Mouse (Mus musculus): ENCODE data around the gene Actrt2.

Actrt2 gene

DNA sequence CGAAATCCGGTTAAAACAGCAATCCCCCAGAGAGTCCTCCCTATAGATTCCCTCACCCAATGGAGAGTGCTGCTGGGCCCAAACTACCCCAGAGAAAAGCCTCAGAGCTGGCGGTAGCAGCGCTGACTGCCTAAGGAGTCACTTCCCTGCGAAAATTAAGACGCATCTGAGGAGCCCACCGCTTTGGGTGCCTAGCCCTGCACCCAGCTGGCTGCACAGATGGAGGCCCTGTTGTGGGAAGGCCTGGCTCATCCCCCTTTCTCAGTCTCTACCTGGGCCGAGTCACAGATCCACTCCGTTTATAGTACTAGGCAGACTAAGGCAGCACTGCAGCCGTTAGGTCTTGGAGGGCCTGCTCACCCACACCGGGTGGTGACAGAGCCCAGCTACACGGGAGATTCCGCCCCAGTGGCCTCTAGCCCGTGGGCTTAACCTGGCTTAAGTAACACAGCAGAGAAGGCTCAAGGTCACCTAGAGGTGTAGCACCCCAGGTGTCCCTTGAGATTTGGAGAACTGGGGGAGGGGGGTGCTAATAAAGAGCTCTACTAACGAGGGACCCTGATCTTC lies 29.3 kb downstream of the Actrt2 start:
- peak; percentile 27 for DNase-seq (ENCODE audit: low read depth, low spot score)

DNA sequence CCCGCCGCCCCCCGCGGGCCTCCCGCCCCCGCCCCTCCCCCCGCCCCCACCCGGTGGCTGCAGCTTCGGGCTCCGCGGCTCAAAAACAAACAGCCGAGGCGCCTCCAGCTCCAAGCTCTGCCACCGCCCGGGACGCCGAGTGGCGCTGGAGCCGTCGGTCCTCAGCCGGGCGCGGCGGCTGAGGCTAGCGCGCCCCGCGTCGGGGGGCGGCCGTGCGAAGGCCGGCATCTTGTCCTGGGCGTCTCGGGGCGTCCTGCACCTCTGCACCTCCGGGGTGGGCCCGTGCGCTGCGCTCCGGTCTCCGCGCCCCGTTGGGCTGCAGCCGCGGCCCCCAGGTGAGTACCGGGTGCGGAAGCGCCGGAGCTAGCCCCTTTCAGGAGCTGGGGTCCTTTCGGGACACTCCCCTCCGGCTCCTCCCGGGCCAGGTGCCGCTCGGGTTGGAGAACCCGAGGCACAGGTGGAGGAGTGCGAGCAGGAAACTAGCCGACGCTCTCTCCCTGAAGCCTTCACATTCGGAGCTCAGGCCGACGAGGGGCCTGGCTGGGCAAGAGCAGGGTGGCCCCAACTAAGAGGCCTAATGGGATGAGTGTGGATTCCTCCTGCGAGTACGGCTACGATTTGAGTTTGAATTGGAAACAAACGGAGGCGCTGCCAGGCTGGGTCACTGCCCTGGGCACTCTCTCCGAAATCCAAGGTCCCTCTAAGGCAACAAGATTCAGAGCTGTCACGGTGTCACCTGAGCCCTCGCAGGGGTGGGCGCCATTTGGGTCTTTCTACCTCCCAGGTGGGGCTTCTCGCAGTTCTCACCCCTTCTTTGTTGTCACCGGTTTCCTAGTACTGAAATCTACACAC lies 30.0 kb downstream of the Actrt2 start:
- DNase-seq (ENCODE audit: low read depth, low spot score), result peak; percentile 39

DNA sequence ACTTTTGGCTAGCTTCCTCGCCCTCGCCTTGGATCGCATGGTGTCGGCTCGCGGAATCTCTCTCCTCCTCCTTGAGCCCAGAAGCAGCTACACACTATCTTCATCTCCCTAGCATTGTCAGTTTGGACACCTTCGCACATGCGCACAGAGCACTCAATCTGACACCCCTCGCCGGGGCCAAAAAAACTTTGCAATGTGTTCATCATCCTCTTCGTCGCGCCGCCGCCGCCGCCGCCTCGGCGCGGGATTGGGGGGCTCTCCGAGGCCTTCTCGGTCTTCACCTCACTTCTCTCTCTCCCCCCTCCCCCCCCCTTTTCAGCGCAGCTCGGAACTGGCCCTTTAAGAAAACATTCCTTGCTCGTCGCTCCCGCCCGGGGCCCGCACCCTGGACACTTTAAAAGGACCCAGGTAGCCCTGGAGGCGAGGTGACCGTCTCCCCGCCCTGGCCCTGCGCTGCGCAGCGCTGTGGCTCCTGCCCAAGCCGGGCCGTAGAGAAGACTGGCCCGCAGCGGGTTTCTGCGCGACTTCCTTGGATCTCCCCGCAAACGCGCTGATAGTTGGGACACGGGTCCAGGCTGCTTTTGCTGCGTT lies 30.9 kb downstream of the Actrt2 start, which contains the start of gene Prdm16:
Prdm16 (minus strand) TSS at position 153 of the 591 bp plus-strand sequence.
- DNase-seq (ENCODE audit: low read depth, low spot score), result peak; percentile 91

DNA sequence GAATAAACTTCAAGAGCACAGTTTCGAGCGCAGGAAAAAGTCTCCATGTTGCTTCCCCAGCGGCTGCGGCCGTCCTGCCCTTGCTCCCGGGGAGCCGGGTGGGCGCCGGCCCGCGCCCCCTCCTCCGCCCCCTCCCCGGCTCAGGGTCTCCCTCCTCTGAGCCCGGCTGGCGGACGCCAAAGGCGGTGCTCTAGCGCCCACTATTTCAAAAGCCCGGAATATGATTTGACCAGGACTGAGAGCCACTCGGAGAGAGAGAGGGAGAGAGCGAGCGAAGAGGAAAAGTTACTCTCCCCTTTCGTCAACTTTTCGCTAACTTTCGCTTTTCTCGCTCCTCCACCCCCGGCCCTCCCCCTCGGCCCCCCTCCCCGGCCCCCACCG lies 31.6 kb downstream of the Actrt2 start:
- DNase-seq (ENCODE audit: low read depth, low spot score), result peak; percentile 64

DNA sequence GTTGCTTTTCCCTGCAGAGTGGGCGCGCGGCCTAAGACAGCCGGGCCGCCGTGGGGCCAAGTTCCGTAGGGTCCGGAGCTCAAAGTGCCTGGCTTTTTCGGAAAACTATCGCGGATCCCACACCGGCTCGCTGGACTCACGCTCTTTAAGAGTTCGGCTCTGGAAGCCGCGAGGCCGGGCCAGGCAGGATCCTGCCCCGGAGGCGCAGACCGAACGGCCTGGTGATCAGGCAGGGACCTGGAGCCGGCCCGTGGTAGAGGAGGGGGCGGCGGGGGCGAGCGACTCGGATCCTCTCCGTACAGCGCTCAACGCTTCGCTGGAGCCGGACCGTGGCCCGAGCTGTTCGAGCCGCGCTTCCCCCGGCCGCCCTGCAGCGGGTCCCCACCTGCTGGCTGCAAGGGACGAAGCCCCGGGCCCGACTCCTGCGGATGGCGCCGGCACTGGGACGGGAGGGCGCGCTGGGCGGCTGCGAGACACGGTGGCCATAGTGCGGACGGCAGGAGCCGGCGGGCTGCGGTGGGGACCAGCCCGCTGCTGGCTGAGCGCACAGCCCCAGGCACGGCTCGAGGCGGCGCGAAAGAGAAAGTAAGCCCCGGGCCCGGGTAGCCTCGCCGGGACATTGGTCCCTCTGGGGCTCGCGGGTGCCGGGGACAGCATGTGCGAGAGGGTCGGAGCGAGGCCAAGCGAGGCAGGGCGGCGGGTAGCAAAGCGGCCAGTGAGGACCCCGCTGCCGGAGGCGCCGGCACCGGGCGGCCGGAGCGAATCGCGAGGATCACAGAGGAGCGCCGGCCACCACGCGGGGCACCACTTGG lies 32.2 kb downstream of the Actrt2 start:
- peak; percentile 45 for DNase-seq (ENCODE audit: low read depth, low spot score)

DNA sequence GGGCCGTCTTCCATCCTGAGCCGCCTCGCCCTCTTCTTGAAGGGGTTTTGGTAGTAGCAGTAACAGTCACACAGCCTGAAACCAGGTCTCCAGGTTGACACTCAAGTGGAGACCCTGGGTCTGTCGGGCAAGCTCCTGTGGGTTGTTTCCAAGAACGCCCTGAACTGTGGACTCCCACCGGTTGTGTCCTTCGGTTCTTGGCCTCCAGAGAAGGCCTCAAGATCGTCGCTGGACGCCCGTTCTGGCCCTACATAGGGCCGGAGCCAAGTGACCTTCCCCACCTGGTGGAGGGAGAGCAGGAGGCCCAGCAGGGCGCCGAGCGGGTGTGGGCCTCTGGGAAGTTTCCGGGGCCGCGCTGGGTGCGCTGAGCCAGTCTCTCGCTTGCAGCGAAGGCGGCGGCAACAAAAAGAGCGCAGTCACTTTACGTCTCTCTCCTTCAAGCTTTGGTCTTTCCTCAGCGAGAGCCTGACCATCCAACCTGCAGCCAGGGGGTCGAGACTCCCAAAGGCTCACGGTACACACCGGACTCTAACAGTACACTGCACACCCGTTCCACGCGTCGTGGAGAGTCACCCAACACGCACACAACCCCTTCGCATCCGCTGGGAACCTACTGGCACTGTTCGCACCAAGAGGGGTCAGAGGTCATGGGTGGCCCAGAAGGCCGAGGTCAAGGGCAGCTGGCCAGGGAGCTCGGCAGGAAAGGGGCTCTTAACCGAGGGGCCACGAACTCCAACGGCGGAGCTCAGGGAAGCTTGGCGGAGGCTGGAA lies 33.0 kb downstream of the Actrt2 start:
- DNase-seq (ENCODE audit: low read depth, low spot score), result peak; percentile 38

DNA sequence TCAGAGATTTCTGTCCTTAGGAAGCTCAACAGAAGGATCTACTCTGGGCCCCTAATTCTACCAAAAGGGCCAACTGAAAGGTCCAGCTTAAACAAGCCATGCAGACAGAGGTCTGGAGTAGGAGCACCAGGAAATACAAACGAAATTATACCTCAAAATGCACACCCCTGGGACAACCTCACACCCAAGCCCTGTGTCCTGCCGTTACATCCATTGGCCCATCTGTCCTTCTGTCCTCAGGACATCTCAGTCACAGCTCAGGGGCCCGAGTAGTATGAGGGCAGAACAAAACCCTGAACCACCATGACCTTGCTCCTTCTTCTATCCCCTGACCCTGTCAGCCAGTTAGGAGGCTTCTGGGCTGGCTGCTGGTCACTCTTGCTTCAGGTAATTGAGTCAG lies 33.7 kb downstream of the Actrt2 start:
- no peak for DNase-seq (ENCODE audit: low read depth, low spot score)

DNA sequence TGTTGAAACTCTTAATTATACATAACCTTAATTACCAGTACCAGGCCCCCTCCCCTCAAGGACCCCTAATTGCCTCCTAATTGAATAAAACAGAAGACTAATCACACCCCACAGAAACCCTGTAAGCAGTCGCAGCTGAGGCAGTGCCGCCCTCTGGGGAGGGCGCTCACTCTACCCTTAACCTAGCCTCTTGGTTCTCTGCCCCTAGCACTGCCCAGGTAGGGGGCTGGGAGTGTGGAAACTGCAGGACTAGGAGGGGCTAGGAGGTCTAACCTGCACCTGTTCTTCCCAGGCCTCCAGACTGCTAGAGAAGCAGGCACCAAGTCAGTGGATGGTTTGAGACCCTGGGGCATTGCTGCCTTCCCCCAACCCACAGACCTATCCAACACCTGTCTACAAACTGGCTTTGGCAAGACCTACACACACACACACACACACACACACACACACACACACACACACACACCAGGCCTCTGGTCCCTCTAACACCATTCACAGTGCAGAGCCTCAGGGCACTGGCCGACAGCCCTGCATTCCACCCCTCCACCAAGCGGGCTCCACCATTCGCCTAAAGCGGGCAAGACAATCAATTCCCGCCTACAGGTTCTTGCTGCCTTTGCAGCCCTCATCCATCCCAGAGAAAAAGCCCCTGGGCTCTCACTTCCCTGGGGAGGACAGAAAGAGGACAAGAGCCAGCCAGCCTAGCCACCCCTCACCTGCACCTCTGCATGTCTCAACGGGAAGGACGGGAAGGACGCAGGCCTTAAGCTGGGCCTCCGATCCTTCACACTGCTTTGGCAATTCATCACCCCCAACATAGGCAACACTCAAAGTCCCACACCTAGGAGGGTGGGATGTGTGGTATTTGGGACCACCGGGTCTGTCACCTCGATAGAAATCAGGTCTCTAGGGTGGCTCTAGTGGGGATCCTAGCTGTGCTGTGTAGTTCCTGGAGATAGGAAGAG lies 34.6 kb downstream of the Actrt2 start:
- no peak for DNase-seq (ENCODE audit: low read depth, low spot score)

DNA sequence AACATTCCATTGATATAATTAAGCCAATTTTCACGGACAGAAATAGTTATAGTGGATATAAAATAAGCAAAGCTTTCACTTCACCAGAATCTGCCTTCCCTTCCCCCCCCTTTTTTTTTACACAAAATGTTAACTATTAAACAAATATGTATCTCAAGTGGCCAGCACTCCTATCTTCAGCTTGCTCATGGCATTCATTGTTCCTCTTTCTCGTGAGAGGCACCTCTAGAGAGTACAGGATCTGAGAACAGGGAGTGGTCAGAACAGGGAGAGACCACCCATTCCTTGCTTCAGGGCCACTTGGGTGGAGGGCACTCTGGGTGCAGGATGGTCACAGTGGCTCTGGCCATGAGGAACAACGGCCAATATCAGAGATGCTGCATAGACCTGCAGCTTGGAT lies 36.9 kb downstream of the Actrt2 start:
- no peak for DNase-seq (ENCODE audit: low read depth, low spot score)

DNA sequence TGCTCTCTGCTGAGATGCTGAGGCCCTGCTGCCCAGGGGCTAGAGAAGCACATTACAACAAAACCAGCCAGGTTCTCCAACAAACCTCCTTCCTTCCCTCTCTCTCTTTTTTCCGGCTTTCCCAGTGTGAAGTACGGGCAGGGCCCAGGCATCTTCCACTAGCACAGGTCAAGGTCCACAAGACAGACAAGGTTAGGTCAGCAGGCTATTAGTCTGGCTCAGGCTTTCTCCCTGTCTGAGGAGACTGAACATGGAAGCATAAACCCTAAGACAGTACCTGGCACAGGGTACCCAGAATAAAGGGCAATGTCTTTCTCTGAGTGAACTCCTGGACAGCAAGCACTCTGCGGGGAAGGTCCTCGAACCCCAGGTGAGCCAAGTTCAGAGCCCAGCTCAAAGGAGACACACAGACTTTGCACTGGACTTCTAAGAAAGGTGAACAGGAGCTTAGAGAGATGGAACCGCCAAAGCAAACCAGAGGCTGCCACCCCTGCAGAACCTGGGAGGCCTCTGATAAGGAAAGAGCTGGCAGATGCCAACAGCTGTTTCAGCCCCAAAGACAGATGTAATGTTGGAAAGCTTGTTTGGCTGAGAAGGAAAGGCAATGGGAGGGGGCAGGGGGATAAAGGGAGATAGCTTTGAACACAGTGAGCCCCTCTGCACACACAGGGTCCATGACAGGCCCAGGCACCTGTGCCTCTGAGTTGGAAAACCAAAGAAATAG lies 40.1 kb downstream of the Actrt2 start:
- DNase-seq (ENCODE audit: low read depth, low spot score), result no peak

DNA sequence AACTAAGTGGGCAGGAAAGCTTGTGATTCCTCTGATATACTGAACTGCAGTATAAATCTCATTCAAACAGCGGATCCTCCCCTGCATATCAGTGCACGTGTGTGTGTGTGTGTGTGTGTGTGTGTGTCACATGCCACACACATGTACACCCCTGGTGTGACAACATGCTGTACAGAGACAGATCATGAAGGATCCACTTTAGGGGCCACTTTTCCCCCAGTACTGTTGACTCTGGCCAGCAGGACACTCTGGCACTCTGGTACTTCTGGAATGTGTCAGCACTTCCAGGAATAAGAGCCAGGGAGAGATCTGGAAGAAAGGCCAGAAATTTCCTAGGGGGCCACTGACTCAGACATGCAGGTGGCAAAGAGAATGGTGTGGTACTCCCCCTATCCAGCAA lies 41.4 kb downstream of the Actrt2 start:
- no peak for DNase-seq (ENCODE audit: low read depth, low spot score)

DNA sequence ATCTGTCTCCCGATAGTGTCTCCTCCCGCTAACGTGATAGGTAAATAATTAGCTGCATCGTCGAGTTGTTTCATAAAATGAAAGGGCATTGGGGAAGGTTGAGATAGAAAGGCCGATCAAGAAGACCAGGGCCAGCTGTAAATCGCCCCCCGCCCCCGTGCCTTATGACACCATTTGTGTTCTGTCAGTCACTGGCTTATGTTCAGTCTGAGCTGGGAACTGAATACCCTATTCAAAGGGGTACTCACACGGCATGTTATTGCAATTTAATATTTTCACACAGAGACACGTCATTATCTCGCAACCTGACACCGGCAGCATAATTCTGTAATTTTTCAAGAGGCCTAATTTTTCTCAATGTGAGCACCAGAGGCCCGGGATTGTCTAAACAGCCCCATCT lies 42.0 kb downstream of the Actrt2 start:
- DNase-seq (ENCODE audit: low read depth, low spot score), result no peak

DNA sequence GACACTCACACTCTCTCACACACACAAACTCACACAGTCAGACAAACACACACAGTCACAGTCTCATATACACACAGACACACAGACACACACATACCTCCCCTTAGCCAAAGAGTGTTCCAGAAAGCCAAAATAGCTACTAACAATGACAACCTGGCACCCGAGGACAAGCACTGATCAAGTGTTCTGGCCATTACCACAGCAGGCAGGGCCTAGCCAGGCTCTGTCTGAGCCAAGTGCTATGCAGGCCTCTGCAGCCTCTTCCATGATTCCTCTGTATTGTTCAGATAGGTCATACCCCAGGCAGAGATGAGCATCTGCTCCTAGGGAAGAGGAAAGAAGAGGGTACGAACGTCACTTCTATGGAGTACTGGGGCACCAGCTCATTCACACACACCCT lies 44.4 kb downstream of the Actrt2 start:
- DNase-seq (ENCODE audit: low read depth, low spot score), result no peak

DNA sequence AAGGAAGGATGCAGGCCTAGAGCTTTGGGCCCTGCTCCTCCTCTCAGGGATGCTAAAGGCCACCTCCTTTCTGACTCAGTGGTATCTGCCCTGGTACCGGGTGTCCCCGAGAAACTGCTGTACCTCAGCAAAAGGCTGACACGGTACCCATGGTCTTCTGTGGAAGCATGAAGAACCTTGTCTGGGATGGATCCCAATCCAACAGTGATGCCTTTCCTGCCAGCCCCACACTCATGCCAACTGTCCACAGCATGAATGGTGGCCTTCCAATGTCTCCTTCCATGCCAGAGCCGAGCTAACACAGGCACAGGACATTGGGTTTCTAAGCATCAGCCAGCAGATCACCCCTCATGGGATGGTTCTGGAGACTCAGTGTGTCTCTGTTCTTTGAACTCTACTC lies 45.1 kb downstream of the Actrt2 start:
- no peak for DNase-seq (ENCODE audit: low read depth, low spot score)

Measured in R1 (cell line).